Mouse (Mus musculus) Patski (cell line): ENCODE data around the gene Ddx11. TPM values are rescaled to one million over a fixed set of nuclear protein-coding genes. Genes with fewer than 3 reads are reported as not detected.
"Not testable (repeated sequence)": the region's sequence is repeated elsewhere in the genome, so short reads cannot be mapped to it uniquely, and the experiment has no call there.

Experiments used
- ATAC-seq: fragments of 100-300 bp; one replicate; pipeline ENCODE4 v1.8.0; 2021
- CTCF ChIA-PET: fragments of 350-600 bp; sonication (Branson Sonifier 250); formaldehyde crosslinking; loops from one replicate; lab custom pipeline; 2022; ENCODE audit warnings: inconsistent platforms; lab: Charles Lee
- POLR2A ChIA-PET: fragments of 350-600 bp; sonication (Branson Sonifier 250); formaldehyde crosslinking; loops from one replicate; lab custom pipeline; 2022; ENCODE audit warnings: antibody characterized with exemption, inconsistent platforms; lab: Charles Lee
- DNase-seq: peaks from one replicate; pipeline ENCODE4 v3.0.0-alpha.2; 2011; ENCODE audit warnings: low read depth, low spot score
- H3K27me3 ChIP-seq: fragments of 371-371 bp; one replicate; pipeline ENCODE4 v1.5.1; 2021
- CTCF ChIP-seq: fragments of 100-300 bp; IDR thresholded peaks from one replicate; pipeline ENCODE4 v1.5.1; 2021
- in situ Hi-C: fragments of 300-500 bp; cut with MboI; formaldehyde crosslinking; loops from 3 replicates; pipeline ENCODE4 v1.11.1; 2018; ENCODE audit warnings: low pct_unique_long_range_greater_than_20kb, mixed read lengths
- polyA plus RNA-seq: library from polyadenylated mRNA; unstranded; gene quantifications from one replicate; pipeline ENCODE4 v1.2.3, GENCODE M21; 2021

The Ddx11 gene
- polyA plus RNA-seq, 1 experiment from 2014 or later, result 12.7 TPM

- H3K27me3 ChIP-seq, result no peaks in the 10 kb centered on the region
- ATAC-seq (no peak), DNase-seq (no peak)
- CTCF ChIA-PET, result interaction anchor here (0.9 to 1.1 kb wide), 2 partner anchors 246 to 398 kb away, joined by 3 to 4 read pairs; no protein-coding TSS in a partner anchor
- POLR2A ChIA-PET, result interaction anchor here (0.7 to 0.8 kb wide), 2 partner anchors 11 to 496 kb away, joined by 3 read pairs; no protein-coding TSS in a partner anchor
- no peak for TF ChIP-seq CTCF
- in situ Hi-C loops, result loop anchor here (25.0 kb wide), 1 partner anchor 498 kb away; the partner anchor contains the start of gene Vapa
These were observed 12.6 kb upstream of the Ddx11 start for GRCm38 (mm10) chr17:66110746-66111145.

GRCm38 (mm10) chr17:66111402-66111959 is 11.8 kb upstream of the Ddx11 start, which contains the start of gene Washc1:
Gene Washc1, plus strand, starts transcription at chr17:66111545.
- in situ Hi-C loops, result loop anchor here (25.0 kb wide), 1 partner anchor 499 kb away; the partner anchor contains the start of gene Vapa
- ATAC-seq (peak; percentile 97), DNase-seq (no peak)
- ChIA-PET CTCF (no interaction called here), POLR2A (interaction anchor here (0.8 kb wide), 1 partner anchor 11 kb away, joined by 3 read pairs; no protein-coding TSS in a partner anchor)
- no peaks in the 10 kb centered on the region for H3K27me3 ChIP-seq
- TF ChIP-seq CTCF, result no peak

DNA sequence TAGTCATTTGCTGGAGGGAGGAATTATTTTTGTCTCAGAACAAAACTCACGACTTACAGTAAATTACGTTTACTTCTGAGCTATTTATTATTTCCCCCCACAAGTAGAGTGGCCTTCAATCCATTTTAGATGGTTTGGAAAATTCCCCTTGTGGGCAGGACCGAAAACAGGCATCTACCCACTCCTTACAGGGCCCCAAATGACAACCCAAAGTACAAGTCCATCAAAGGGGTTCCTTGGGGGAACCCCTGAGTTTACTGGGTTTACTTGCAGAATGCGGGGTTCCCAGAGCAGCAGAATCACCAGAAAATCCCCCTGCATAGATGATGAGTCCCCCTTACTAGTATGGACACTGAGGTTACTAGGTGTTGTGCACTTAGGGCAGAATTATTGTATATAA is 11.2 kb upstream of the Ddx11 start:
- ChIA-PET POLR2A (no interaction called here), CTCF (no interaction called here)
- DNase-seq (no peak), ATAC-seq (no peak)
- TF ChIP-seq CTCF, result no peak
- in situ Hi-C loops, result loop anchor here (25.0 kb wide), 1 partner anchor 500 kb away; the partner anchor contains the start of gene Vapa
- H3K27me3 ChIP-seq, result no peaks in the 10 kb centered on the region

DNA sequence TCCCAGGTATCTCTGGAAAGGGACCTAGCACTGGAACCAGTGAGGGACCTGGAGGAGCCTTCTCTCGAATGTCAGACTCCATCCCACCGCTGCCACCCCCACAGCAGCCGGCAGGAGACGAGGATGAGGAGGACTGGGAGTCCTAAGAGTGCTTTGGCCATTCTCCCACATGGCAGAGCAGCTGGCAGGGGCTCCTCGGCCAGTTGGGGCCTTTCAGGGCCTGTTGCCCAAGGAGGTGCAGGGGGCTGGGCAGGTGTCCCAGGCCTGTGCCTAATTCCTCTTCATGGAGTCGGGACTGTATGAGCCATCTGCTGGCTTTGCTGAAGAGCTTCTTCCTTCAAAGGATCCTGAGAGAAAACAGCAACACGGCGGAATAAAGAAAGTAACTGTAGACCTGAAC is 4.3 kb upstream of the Ddx11 start:
- no peak for TF ChIP-seq CTCF
- CTCF ChIA-PET, result interaction anchor here (1.2 kb wide), 1 partner anchor 12 kb away, joined by 3 read pairs; no protein-coding TSS in a partner anchor
- DNase-seq (no peak), ATAC-seq (no peak)
- POLR2A ChIA-PET, result no interaction called here
- H3K27me3 ChIP-seq, result no peaks in the 10 kb centered on the region
- in situ Hi-C loops, result loop anchor here (25.0 kb wide), 1 partner anchor 507 kb away; the partner anchor contains the start of gene Vapa

DNA sequence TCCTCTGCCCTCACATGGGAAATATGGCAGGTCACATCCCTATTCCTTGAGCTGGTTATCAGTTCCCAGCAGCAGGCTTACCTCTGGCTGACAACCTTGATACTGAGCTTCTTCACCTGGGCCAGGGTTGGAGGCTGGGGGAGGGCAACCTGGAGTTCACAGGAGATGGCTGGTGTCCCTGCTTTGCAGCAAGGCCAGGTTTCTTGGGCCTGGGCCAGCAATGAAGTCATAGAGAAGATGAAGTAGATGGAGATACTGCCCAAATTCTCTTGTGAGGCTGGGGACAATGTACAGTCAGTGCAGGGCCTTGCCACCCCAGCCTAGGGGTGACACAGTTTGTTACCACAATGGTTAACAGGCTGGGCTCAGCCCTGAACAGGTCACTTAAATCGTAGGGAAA is 2.6 kb upstream of the Ddx11 start:
- ATAC-seq (no peak), DNase-seq (no peak)
- POLR2A ChIA-PET, result no interaction called here
- TF ChIP-seq CTCF, result no peak
- in situ Hi-C loops, result loop anchor here (25.0 kb wide), 1 partner anchor 508 kb away; the partner anchor contains the start of gene Vapa
- CTCF ChIA-PET, result no interaction called here
- H3K27me3 ChIP-seq, result no peaks in the 10 kb centered on the region

DNA sequence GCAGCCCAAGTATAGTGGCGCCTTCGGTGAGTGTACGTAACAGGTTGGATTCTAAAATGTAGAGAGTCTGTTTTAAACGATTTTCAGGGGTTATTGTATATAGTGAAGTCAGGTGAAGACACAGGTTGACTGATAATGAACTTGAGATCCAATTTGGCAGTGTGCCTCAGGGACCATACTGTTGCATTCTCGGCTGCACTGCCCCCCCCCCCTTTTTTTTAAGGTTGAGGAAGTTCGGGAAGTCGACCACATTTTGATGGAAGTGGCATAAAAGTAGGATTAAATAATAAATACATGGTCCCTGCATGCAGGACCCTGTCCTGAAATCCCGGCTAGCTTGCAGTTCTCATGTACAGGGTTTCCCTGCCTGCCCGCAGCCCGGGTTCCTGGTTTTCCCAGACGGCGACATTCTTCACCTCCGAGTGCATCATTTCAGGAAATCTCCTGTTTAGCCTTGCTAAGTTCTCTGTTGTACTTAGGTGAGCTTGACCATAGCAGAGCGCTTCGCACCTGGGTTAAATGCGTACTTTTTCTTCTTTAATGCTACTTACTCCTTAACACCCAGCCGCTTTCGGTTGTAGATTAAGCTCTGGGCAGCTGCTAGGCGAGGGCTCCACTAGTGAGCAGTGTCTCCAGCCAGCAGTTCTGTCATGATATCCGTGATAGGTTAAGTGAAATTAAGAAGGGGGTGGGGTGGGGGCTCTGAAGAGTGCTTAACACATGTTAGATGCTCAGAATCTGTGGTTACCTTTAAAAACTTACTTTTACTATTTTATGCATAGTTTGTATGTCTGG is 693 bp downstream of the Ddx11 start:
- ATAC-seq (peak; percentile 36), DNase-seq (no peak)
- ChIA-PET CTCF (interaction anchor here (1.6 to 1.8 kb wide), 2 partner anchors 22 to 24 kb away, joined by 5 to 6 read pairs; partner anchors contain the start of gene Ndufv2), POLR2A (interaction anchor here (0.6 to 0.7 kb wide), 3 partner anchors 19 to 410 kb away, joined by 3 to 9 read pairs (median 5); no protein-coding TSS in a partner anchor)
- in situ Hi-C loops, result loop anchor here (25.0 kb wide), 1 partner anchor 512 kb away; the partner anchor contains the start of gene Vapa
- no peak for TF ChIP-seq CTCF
- H3K27me3 ChIP-seq, result no peaks in the 10 kb centered on the region

DNA sequence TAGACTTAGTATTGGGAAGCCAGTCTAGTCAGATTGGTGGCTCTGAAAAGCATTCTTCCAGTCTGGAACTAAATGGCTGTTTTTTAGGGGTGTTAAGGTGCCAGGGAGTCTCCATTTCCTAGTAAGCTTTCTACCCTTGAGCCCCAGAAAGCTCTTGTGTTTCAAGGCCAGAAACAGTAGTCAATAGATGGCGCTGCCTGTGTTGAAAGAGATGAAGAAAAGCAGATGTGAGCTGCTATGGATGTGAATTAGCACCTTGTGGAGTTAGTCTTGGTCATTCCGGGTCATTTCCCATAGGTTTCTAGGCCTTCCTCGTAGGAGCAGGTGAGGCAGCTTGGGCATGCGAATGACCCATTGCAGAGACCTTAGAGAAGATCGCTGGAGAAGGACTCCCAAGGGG is 1.9 kb downstream of the Ddx11 start:
- in situ Hi-C loops, result no loop called here
- CTCF ChIA-PET, result interaction anchor here (1.1 to 1.8 kb wide), 5 partner anchors 13 to 325 kb away, joined by 3 to 6 read pairs (median 5); partner anchors contain the start of gene Ndufv2
- POLR2A ChIA-PET, result no interaction called here
- DNase-seq, result no peak
- no peak for TF ChIP-seq CTCF
- no peaks in the 10 kb centered on the region for H3K27me3 ChIP-seq
- ATAC-seq, result no peak

DNA sequence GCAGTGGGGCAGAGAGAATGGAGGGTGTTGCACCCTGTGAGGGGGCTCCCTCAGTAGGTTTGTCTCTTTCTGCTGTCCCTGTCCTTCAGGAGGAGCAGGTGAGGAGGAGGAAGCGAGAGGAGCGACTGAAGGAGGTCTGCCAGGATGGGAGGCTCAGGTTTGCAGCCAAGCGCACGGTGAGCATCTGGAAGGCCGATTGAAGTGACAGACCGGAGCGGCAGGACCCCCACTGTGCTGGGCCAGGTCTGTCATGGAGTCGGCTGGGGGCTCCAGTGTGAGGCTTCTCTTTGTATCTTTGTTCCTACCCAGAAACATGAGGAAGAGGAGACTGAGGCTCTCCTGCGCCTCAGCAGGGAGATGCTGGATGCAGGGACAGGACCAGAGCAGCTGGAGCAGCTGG is 7.1 kb downstream of the Ddx11 start:
- no peak for TF ChIP-seq CTCF
- ChIA-PET POLR2A (no interaction called here), CTCF (no interaction called here)
- no peak for DNase-seq
- no peaks in the 10 kb centered on the region for H3K27me3 ChIP-seq
- in situ Hi-C loops, result no loop called here
- no peak for ATAC-seq

- peak; percentile 63 for TF ChIP-seq CTCF
- no peak for DNase-seq
- no peak for ATAC-seq
- in situ Hi-C loops, result no loop called here
- ChIA-PET CTCF (interaction anchor here (1.3 kb wide), 1 partner anchor 18 kb away, joined by 3 read pairs; no protein-coding TSS in a partner anchor), POLR2A (no interaction called here)
- H3K27me3 ChIP-seq, result no peaks in the 10 kb centered on the region
These were observed 7.9 kb downstream of the Ddx11 start for GRCm38 (mm10) chr17:66131212-66131611.

- CTCF ChIA-PET, result not testable (repeated sequence)
These were observed 29.7 kb downstream of the Ddx11 start for GRCm38 (mm10) chr17:66152706-66153662.

DNA sequence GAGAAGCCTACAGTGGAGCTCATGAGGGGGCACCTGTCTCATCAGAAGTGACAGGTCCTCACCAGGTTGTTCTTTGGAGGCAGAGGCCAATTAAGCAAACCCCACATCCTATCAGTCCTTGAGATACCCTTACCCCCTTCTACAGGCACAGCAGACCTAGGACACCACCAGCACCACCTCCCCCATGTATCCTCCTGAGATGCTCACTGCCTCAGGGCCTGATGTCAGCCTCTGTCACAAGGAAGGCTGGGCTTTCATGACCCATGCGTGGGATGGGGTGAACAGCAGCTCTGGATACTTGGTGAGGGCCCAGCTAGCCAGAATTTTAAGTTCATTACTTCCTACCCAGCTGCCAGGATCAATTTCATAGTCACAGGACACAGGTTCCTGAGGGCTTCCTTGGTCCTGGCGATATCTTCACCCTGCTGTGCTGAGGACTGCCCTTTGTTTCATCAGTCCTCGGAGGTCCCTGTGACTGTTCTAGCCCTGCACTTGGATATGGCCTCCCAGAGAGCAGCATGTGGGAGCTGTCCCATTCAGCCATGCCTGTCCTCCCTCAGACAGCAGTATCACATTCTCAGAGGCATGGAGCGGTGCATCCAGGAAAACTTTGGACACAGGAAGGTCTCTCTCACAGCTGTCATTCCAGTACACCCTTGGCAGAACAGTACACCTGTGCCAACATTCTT is 30.6 kb downstream of the Ddx11 start:
- POLR2A ChIA-PET, DNase-seq, ATAC-seq, CTCF ChIA-PET, H3K27me3 ChIP-seq: not testable (repeated sequence)
- in situ Hi-C loops, result loop anchor here (10.0 kb wide), 1 partner anchor 331 kb away; no protein-coding TSS in a partner anchor

More at GRCm38 (mm10) chr17:66152706-66153662, 29.7 kb downstream of the Ddx11 start:
- H3K27me3 ChIP-seq, POLR2A ChIA-PET, DNase-seq: not testable (repeated sequence)
- ATAC-seq, result peak; percentile 95
- in situ Hi-C loops, result loop anchor here (10.0 kb wide), 1 partner anchor 332 kb away; no protein-coding TSS in a partner anchor
